Mouse (Mus musculus): ENCODE measurements at regions not wholly inside any gene's neighbourhood (a gene's known extent, or its start where the extent isn't known, plus 50 kb on each side); places are given as distances from the start of the nearest gene placed in this dataset.

GRCm38 (mm10) chr6:53765302-53765701 lies 55.3 kb downstream of the Tril start:
- DNase-seq: no peak

DNA sequence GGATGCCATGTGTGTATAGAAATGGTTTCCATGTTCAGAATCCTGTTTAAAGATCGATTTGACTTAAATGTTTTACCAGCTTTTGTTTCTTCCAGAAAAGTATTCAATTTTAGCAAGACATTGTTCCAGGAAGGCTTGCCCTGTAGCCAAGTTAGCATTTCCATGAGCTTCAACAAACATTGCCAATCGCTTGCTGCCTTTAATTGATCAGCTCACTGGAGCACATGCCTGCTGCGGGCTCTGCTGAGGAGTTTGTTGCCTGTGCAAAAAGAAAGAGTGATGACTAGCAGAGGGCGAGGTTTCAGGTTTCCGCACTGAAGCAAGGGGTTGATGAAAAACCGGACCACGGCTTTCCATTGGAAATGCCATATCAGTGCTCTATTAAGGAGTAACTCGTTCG lies 58.0 kb downstream of the Tril start:
- DNase-seq: no peak

DNA sequence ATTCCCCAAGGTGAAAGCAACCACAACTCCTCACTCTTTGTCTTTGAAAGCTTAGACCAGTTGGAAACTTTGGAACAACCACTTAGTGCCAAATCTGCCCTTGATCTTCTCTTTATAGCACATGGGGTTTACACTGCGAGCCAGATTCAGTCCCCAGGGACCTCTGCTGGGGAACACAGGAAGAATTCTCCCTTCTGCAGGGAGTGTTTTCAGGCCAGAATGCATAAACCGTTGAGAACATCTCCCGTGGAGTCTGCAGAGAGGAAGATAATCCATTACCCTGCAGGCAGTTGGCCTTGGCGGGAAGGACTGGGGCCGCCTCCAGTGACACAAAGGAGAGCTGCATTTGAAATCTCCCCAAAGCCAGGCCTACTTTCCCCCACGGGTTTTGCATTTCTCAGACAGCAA lies 60.0 kb downstream of the Tril start:
- peak; percentile 8 for DNase-seq

GRCm38 (mm10) chr6:53759686-53760306 lies 60.8 kb downstream of the Tril start:
- no peak for DNase-seq

DNA sequence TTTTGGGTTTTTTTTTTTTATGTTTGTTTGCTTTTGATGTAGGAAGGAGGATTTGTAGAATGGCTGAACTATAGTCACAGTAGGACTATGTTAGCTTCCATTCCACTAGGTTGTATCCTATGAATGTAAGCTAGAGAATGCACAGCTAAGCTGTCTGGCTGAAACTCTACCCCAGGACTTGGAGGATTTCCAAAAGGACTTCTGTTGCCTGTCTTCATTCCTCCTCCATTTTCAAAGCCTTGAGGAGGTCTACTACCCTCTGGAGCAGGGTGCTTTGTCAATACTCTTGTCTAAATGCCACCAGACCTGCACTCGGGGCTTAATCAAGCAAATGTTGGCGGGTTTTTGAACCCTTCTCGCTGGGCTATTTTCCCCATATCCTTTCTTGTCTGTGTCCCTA lies 66.3 kb downstream of the Tril start:
- no peak for DNase-seq

GRCm38 (mm10) chr6:53750539-53750938 lies 70.1 kb downstream of the Tril start:
- DNase-seq: no peak
